Mouse (Mus musculus) erythroblast, adult 5-6 weeks (primary cell): ENCODE data around the gene Nlrc3. TPM values are rescaled to one million over a fixed set of nuclear protein-coding genes. Genes with fewer than 3 reads are reported as not detected.

Experiments used
- ATAC-seq: replicated peaks from 2 replicates; pipeline ENCODE4 v1.8.0; 2016; ENCODE audit warnings: moderate number of reproducible peaks, mild to moderate bottlenecking, moderate TSS enrichment, inconsistent platforms; ENCODE audit not compliant: poor library complexity, low FRiP score, severe bottlenecking
- total RNA-seq, 2 experiments: library from RNA; stranded (forward) in 1 of 2; stranded (reverse) in 1 of 2; fragments of 150-400 nt in 1 of 2; fragments of 200-764, 138-1000 nt in 1 of 2; gene quantifications; 2 replicates each; pipeline versions ENCODE4 v1.2.3 to v1.2.4; 2015 to 2017; ENCODE audit warnings: low replicate concordance in 2 of 2

Gene Nlrc3
- total RNA-seq, 2 experiments from 2014 or later: not detected

DNA sequence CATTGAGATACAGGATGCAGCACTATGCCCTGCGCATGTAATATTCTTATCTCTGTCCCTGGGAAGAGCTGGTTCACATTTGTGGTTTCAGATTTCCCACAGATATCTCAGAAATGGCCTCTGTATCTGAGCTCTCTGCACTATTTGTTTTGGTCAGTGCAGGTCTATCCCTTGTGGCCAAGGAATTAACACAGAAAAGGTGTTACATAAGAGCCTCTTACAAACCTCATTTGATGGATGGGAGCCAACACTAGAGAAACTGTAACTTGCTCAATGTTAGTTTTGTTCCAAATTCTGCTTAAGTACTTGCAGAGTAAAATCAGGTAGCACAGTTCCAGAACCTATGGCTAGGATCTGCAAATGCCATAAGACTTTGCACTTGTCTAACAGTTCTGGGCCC is 42.3 kb downstream of the Nlrc3 start:
- no peak for ATAC-seq

DNA sequence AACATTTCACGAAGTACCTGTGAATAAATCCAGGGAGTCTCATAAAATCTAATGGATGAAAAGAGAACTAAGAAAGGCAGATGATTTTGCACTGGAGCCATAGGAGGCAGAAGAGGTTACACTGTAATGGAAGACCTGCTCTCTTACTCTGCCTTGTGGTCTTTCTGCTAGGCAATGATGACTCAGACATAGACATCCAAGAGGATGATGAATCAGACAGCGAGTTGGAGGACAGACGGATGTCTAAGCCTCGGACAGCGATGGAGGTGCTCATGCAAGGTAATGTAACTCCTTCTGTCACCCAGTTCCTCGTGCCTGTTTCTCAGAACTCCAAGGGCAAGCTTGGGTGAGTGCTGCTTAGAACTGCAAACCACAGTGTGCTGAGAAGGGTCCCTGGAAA is 42.9 kb downstream of the Nlrc3 start:
- ATAC-seq: no peak

DNA sequence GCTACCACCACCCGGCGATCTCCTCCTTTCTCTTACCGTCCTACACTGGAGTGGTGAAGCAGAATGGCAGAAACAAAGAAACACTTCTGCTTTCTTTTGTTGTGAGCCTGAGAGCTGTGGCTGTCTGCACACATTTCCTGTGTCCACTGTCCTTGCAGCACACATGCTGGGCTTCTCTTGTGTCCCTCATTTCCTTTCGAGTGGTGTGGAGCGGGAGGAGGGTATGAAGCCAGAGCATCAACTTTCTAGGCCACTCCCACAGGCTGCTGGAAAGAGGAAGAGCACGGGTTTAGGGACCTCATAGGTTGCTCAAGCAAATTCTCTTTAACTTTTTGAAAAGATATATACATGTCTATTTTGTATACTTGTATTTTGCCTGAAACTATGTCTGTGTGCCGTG is 47.3 kb downstream of the Nlrc3 start:
- ATAC-seq: no peak

DNA sequence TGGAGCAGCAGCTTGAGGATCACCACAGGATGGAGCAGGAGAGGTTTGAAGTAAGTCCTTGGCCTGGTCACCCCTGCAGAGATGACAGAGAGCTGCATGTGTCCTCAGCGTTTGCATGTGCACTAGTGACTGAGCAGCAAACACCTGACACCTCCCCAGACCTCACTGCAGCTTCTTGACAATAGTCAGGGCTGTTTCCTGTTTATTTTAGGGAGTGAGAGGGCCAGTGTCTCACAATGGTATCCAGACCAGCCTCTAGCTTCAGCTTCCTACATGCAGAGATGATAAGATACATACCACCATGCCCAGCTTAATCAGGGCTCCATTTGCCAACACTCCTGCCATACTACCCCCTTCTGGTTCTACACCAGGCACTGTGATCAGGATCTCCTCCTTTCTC is 47.9 kb downstream of the Nlrc3 start:
- no peak for ATAC-seq

DNA sequence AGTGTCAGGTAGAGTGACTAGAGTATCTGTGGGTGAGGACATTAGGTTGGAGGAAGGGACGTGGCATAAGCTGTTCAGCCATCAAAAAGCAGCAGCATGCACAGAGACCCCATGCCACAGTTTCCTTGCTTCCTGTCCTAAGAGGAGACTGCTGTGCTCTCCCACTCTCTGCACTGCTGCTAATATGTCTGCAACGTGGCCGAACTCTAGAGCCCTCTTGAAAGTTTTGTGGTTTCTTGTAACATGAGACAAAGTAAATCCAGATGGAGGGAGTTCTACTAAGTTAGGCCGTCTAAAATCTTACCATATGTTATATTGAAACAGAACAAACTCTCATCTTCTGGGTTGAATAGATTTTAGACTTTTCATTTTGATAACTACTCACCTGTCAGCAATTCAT is 52.5 kb downstream of the Nlrc3 start:
- ATAC-seq: no peak

DNA sequence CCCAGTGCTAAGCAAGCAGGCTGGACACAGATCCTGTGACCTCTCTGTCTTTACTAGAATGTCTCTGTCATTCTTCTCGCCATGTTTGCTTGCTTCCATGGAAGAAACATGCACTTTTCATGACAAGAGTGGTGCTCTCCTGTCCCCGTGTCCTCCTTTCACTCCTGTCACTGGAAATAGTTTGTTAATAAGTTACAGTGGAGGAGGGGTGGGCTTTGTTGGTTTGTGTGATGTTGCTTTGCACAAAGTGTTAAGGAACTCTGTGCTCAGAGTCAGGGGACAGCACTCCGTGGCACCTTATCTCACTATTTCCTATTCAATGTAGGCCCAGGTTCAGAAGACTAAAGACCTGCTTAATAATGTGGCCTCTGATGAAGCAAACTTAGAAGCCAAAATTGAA is 52.9 kb downstream of the Nlrc3 start:
- ATAC-seq: no peak

DNA sequence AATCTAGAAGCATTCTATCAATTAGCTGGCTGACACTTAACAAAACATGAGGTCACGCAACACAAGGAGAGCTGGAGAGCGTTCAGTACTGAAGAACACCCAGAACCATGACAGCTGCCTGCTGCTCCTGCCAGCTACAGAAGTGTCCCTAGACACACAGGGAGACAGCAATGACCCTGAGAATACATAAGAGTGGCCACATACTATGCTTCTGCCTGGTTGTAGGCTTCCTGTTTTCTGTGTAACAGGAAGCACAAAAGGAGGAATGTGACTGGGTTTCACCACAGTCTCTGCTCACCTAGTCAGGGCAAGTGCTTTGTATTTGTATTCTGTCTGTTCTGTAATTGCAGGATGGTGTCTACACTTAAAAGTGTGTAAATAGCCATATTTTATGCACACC is 55.7 kb downstream of the Nlrc3 start:
- ATAC-seq: no peak

DNA sequence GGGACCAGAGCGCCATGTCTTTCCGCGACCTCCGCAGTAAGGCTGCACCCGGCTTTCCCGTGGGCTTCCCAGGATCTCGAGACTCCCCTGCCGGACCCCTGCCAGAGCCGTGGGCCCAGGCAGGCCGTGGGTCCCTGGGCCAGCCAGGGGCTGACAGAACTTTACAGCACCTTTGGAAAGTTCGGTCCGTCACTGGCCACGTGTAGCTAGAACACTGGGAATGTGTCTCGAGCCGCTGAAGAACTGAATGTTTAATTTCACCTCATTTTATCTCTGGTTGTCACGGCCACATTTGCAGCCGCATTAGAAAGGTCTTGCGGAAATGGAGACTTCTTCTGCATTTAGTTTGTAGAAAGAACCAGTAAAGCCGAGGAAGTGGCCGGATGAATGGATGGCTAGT is 67.3 kb downstream of the Nlrc3 start:
- ATAC-seq: no peak

DNA sequence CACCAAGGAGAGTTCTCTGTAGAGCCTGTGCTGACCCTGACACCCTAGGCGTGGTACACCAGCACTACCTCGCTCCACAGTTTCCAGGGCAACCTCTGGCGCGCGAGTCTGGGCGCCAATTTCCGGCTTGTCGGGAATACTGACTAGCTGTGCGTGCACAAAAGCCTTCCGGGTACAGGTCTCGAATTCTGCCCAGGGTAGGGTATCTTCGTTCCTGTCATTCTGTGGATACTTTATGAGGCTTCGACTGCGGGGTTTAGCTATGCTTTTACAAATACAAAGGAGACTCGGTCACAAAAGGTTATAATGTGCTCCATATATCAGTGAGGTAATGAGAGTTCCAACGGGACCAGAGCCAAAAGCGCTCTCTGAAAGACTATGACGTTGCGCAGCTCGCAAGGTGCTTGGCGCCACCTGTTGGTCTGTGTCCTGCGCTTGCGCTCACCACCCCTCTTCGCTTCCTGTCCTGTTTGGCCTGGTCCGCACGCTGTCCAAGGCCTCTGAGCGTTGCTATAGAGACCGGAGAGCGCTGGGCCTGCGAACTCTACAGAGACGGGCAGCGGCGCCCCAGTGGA is 67.8 kb downstream of the Nlrc3 start, which contains the start of the genes 1700037C18Rik and Cluap1:
TSS of gene 1700037C18Rik (minus strand) at position 153 of the 575 bp plus-strand sequence.
TSS of gene Cluap1 (plus strand) at position 265 of the 575 bp plus-strand sequence.
- ATAC-seq: peak; percentile 96

DNA sequence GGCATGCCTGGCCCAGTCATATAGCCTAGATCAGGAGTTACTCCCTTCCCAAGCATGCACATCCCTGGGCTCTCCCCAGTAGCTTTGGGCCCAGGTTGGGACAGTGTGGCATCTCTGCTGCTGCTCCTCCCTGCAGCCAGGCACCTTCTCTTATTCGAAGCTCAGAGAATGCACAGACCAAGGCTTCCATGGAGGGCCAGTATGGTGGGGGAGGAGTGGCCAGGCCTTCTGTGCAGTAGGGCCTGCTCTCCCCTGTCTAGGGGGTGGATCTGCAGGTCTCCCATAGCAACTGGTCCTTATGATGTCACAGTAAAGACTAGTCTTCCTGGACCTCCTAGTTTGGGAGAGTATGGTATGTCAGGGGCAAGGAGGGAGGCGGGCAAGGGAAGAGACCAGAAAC is 69.0 kb downstream of the Nlrc3 start:
- ATAC-seq: no peak

DNA sequence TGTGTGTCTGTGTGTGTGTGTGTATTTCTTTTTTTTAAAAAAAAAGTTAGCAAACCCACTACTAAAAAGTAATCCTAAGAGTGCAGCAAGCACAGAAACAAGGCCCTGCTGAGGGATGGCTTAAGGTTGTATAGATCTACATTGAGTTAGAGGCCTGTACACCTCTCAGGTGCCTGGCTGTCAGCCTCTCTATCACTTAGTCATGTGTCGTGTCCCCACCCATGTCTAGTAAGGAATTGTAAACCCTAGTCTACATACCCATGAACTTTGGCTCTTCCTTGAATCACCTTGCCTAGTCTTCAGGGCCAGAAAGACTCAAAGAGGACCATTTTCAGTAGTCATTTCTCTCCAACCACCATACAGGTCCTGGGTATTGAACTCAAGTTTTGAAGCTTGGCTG is 79.9 kb downstream of the Nlrc3 start:
- ATAC-seq: no peak

DNA sequence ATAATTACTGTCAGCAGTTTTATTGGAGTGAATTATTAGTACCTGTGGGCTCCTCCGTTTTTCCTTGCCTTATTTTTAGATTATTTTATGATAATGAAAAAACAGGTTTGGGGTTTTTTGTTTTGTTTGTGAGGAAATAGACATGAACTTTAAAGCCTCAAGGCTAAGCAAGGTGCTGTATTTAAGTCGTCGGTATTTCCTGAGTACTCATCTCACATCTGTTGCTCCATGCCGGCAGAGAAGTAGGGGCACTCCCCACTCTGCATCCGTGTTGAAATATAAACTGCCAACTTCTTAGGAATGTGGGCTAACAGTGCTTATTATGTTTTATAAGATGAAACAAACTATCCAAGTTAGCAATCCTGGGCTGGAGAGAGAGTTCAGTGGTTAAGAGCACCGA is 80.4 kb downstream of the Nlrc3 start:
- ATAC-seq: no peak

DNA sequence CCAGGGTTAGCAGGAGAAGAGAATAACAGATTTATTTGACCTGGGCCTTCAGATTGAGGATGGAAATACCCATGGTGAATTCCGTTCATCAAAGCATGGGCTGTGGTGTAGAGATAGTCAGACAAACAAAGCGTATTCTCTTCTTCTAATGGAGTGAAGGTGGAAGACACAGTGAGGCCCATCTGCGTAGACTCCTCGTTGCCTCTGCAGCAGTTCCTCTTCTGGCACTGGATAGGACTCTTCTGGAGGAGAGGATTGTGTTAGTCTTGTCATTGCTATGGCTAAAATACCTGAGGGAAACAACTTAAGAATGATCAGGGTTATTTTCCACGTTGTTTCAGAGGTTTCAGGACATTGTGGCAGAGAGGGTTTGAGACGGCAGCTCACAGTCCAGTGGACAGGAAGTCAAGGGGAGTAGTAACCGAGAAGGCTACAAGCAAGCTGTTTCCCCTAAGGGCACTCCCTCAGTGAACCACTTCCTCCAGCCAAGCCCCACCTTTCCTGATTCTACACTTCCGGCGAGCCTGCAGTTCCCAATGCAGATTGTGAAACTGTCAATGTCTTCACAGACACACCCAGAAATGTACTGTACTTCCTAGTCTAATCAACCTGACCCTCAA is 81.1 kb downstream of the Nlrc3 start:
- no peak for ATAC-seq

Other genes with a start within 250 kb of the Nlrc3 start
- 5.4 and 7.5 TPM in 2 replicates for gene Zfp263, start 232.5 kb downstream of the Nlrc3 start, total RNA-seq (2015; ENCODE audit: low replicate concordance)
- gene Zfp263, start 232.5 kb downstream of the Nlrc3 start, total RNA-seq (2017; ENCODE audit: low replicate concordance): 5.6 and 6.5 TPM in 2 replicates
- not detected in 2 replicates for gene Olfr15, start 145.8 kb downstream of the Nlrc3 start, total RNA-seq (2015; ENCODE audit: low replicate concordance)
- gene Olfr15, start 145.8 kb downstream of the Nlrc3 start, total RNA-seq (2017; ENCODE audit: low replicate concordance): 0.43 TPM in 1 of 2 replicates, not detected in the other
- gene Zfp174, start 129.4 kb downstream of the Nlrc3 start, total RNA-seq (2015; ENCODE audit: low replicate concordance): 0.21 TPM in 1 of 2 replicates, not detected in the other
- 0.28 TPM in 1 of 2 replicates, not detected in the other for gene Zfp174, start 129.4 kb downstream of the Nlrc3 start, total RNA-seq (2017; ENCODE audit: low replicate concordance)
- 28.0 and 33.8 TPM in 2 replicates for gene Naa60, start 104.3 kb downstream of the Nlrc3 start, total RNA-seq (2015; ENCODE audit: low replicate concordance)
- gene Naa60, start 104.3 kb downstream of the Nlrc3 start, total RNA-seq (2017; ENCODE audit: low replicate concordance): 22.7 and 25.8 TPM in 2 replicates
- 2.7 and 9.8 TPM in 2 replicates for gene Zfp597, start 92.1 kb downstream of the Nlrc3 start, total RNA-seq (2015; ENCODE audit: low replicate concordance)
- gene Zfp597, start 92.1 kb downstream of the Nlrc3 start, total RNA-seq (2017; ENCODE audit: low replicate concordance): 3.7 and 4.0 TPM in 2 replicates
- not detected in 2 replicates for gene Gm20695, start 92.0 kb downstream of the Nlrc3 start, total RNA-seq (2015; ENCODE audit: low replicate concordance)
- 0.68 TPM in 1 of 2 replicates, not detected in the other for gene Gm20695, start 92.0 kb downstream of the Nlrc3 start, total RNA-seq (2017; ENCODE audit: low replicate concordance)
- not detected in 2 replicates for gene 1700037C18Rik, start 67.9 kb downstream of the Nlrc3 start, total RNA-seq (2015; ENCODE audit: low replicate concordance)
- not detected in 2 replicates for gene 1700037C18Rik, start 67.9 kb downstream of the Nlrc3 start, total RNA-seq (2017; ENCODE audit: low replicate concordance)
- gene Cluap1, start 67.8 kb downstream of the Nlrc3 start, total RNA-seq (2015; ENCODE audit: low replicate concordance): 4.4 and 4.8 TPM in 2 replicates
- 3.6 and 7.0 TPM in 2 replicates for gene Cluap1, start 67.8 kb downstream of the Nlrc3 start, total RNA-seq (2017; ENCODE audit: low replicate concordance)
- 16.7 and 28.2 TPM in 2 replicates for gene Slx4, start 27.1 kb upstream of the Nlrc3 start, total RNA-seq (2015; ENCODE audit: low replicate concordance)
- 14.1 and 17.3 TPM in 2 replicates for gene Slx4, start 27.1 kb upstream of the Nlrc3 start, total RNA-seq (2017; ENCODE audit: low replicate concordance)
- not detected in 2 replicates for gene Dnase1, start 60.3 kb upstream of the Nlrc3 start, total RNA-seq (2015; ENCODE audit: low replicate concordance)
- not detected in 2 replicates for gene Dnase1, start 60.3 kb upstream of the Nlrc3 start, total RNA-seq (2017; ENCODE audit: low replicate concordance)
- gene Trap1, start 101.2 kb upstream of the Nlrc3 start, total RNA-seq (2015; ENCODE audit: low replicate concordance): 14.6 and 15.0 TPM in 2 replicates
- gene Trap1, start 101.2 kb upstream of the Nlrc3 start, total RNA-seq (2017; ENCODE audit: low replicate concordance): 13.5 and 17.7 TPM in 2 replicates
- gene Crebbp, start 237.4 kb upstream of the Nlrc3 start, total RNA-seq (2015; ENCODE audit: low replicate concordance): 52.0 and 61.3 TPM in 2 replicates
- gene Crebbp, start 237.4 kb upstream of the Nlrc3 start, total RNA-seq (2017; ENCODE audit: low replicate concordance): 88.4 and 209 TPM in 2 replicates